8 mouse cellular contexts compared by ENCODE assay signal in genomic region chr11:117415955-117416354, GRCm38 (mm10).
A peak's percentile ranks its signal among the peaks of the same experiment; 100 is the strongest.
DNase-seq lines count a peak whose midpoint lies in the region; ATAC-seq and TF ChIP-seq lines count a peak whose summit lies in the region.

No protein-coding gene starts in this region.

- 8% methylated on average over 13 of the region's 13 CpGs for WGBS in forebrain, embryonic 14.5 days
- 6% methylated on average over 13 of the region's 13 CpGs for WGBS in limb, embryonic 10.5 days

- no peak for TF ChIP-seq CTCF in MEL (IDR thresholded peaks at IDR 0.05 in 2 of 3, conservative IDR thresholded peaks at IDR 0.05 in 1 of 3; ENCODE audit: control insufficient read depth in 1 of 3, insufficient read depth in 1 of 3, low read depth in 2 of 3, low read length in 3 of 3, poor library complexity in 1 of 3, severe bottlenecking in 1 of 3)

- H3K27ac ChIP-seq in MEL (ENCODE audit: control insufficient read depth, low read depth, low read length), result no peak overlapping the region
- peak overlapping the region; percentile 56; the same call in 1 of the 2 replicates for H3K27ac ChIP-seq in forebrain, embryonic 14.5 days (ENCODE audit: low read depth, low read length)
- H3K27ac ChIP-seq in limb, embryonic 10.5 days, result no peak overlapping the region

- peak overlapping the region; percentile 56 for H3K4me2 ChIP-seq in forebrain, embryonic 14.5 days (ENCODE audit: low read length)

- ATAC-seq in forebrain, embryonic 14.5 days, result peak; percentile 63
- ATAC-seq in erythroid progenitor cell, adult 5-6 weeks (replicated peaks; ENCODE audit: low FRiP score, poor library complexity, severe bottlenecking), result no peak

- peaks cover 5 to 15% of the 10 kb centered on the region in 2 experiments; a peak in 3 of 4 replicates for H3K4me1 ChIP-seq in MEL (ENCODE audit: control insufficient read depth in 1 of 2, insufficient read depth in 2 of 2, low read length in 2 of 2)
- H3K4me1 ChIP-seq in forebrain, embryonic 14.5 days (ENCODE audit: control insufficient read depth, insufficient read depth, low read length), result peaks cover 24% of the 10 kb centered on the region
- H3K4me1 ChIP-seq in limb, embryonic 10.5 days, result peaks cover 66% of the 10 kb centered on the region

- intact Hi-C loops in heart, postnatal 36 days (cut with DNase I), result no loop called here

- DNase-seq in heart, adult 11 months, result peak; percentile 90
- DNase-seq in heart, postnatal 36 days, result no peak
- peak; percentile 83 for DNase-seq in MEL (ENCODE audit: low read depth, low spot score)
- DNase-seq in forebrain, embryonic 14.5 days (ENCODE audit: low spot score), result peak; percentile 68
- peak; percentile 61 for DNase-seq in limb, embryonic 10.5 days (ENCODE audit: low spot score)
- DNase-seq in retina, postnatal 1 day, result peak; percentile 54
- DNase-seq in Muller cell, postnatal 12 days (ENCODE audit: inconsistent ontology term), result no peak

- H3K9me3 ChIP-seq in MEL (replicated peaks; ENCODE audit: insufficient read depth, low read length), result no peaks in the 10 kb centered on the region
- H3K9me3 ChIP-seq in forebrain, embryonic 14.5 days (replicated peaks; ENCODE audit: control insufficient read depth, low read length), result no peaks in the 10 kb centered on the region
- no peaks in the 10 kb centered on the region for H3K9me3 ChIP-seq in limb, embryonic 10.5 days (replicated peaks)

- no peak for TF ChIP-seq EP300 in MEL (IDR thresholded peaks at IDR 0.05; ENCODE audit: low read depth in 1 of 2, low read length in 2 of 2)

- peaks cover 3 to 7% of the 10 kb centered on the region in 2 experiments for H3K27me3 ChIP-seq in MEL (ENCODE audit: control insufficient read depth in 1 of 2, insufficient read depth in 2 of 2, low read length in 2 of 2)
- H3K27me3 ChIP-seq in forebrain, embryonic 14.5 days (replicated peaks; ENCODE audit: control insufficient read depth, insufficient read depth, low read length), result peaks cover 13% of the 10 kb centered on the region; the same call in 1 of the 2 replicates
- peaks cover 73% of the 10 kb centered on the region for H3K27me3 ChIP-seq in limb, embryonic 10.5 days (ENCODE audit: low read depth, poor library complexity, severe bottlenecking)

- H3K79me2 ChIP-seq in MEL (ENCODE audit: control insufficient read depth, insufficient read depth, low read length, poor library complexity), result no peaks in the 10 kb centered on the region

- peaks cover 0 to 11% of the 10 kb centered on the region in 2 experiments; a peak in 2 of 4 replicates for H3K36me3 ChIP-seq in MEL (ENCODE audit: control insufficient read depth in 1 of 2, insufficient read depth in 2 of 2, low read length in 2 of 2)
- no peaks in the 10 kb centered on the region for H3K36me3 ChIP-seq in forebrain, embryonic 14.5 days (ENCODE audit: control insufficient read depth, insufficient read depth, low read length)
- H3K36me3 ChIP-seq in limb, embryonic 10.5 days, result no peaks in the 10 kb centered on the region

- no peak overlapping the region for H3K4me3 ChIP-seq in MEL (ENCODE audit: control insufficient read depth in 1 of 2, insufficient read depth in 1 of 2, low read depth in 2 of 2, low read length in 2 of 2)
- peak overlapping the region; percentile 8; the same call in 1 of the 2 replicates for H3K4me3 ChIP-seq in forebrain, embryonic 14.5 days (ENCODE audit: low read depth, low read length)
- 0 out of 2 replicates have a peak overlapping the region, but pooled peaks have one; percentile 12 for H3K4me3 ChIP-seq in limb, embryonic 10.5 days

- TF ChIP-seq RAD21 in MEL (IDR thresholded peaks at IDR 0.05; ENCODE audit: low read depth, low read length), result no peak

- TF ChIP-seq POLR2A in MEL (IDR thresholded peaks at IDR 0.05; ENCODE audit: control insufficient read depth in 1 of 2, insufficient read depth in 1 of 2, low read depth in 1 of 2, low read length in 2 of 2, poor library complexity in 1 of 2), result no peak

- no peak overlapping the region for H3K9ac ChIP-seq in MEL (ENCODE audit: control insufficient read depth, low read depth, low read length, poor library complexity, severe bottlenecking)
- no peak overlapping the region; the same call in 1 of the 2 replicates for H3K9ac ChIP-seq in forebrain, embryonic 14.5 days (ENCODE audit: low read length)

TF ChIP-seq in MEL, 35 proteins besides CTCF, POLR2A, EP300 and RAD21:
- TF ChIP-seq TBP (IDR thresholded peaks at IDR 0.05; ENCODE audit: low read depth, low read length), result no peak
- no peak for TF ChIP-seq KAT2A (conservative IDR thresholded peaks at IDR 0.05; ENCODE audit: low read depth, low read length)
- TF ChIP-seq UBTF (IDR thresholded peaks at IDR 0.05; ENCODE audit: borderline replicate concordance, insufficient read depth, low read depth, low read length), result no peak
- TF ChIP-seq NRF1 (IDR thresholded peaks at IDR 0.05; ENCODE audit: insufficient read depth, low read depth, low read length, poor library complexity, severe bottlenecking), result no peak
- TF ChIP-seq ZKSCAN1 (IDR thresholded peaks at IDR 0.05; ENCODE audit: low read depth, low read length), result no peak
- TF ChIP-seq SMC3 (IDR thresholded peaks at IDR 0.05; ENCODE audit: low read depth, low read length), result no peak
- TF ChIP-seq MYB (IDR thresholded peaks at IDR 0.05; ENCODE audit: low read depth, low read length), result no peak

Comparison
In these comparisons a context has a peak if more than half of its experiments do, and no peak if none do; other contexts are left out.
1. DNase-seq: peak in heart, adult 11 months (single experiment), MEL (single experiment), forebrain, embryonic 14.5 days (single experiment), limb, embryonic 10.5 days (single experiment) and retina, postnatal 1 day (single experiment); none in heart, postnatal 36 days (0 of 2) and Muller cell, postnatal 12 days (single experiment).
2. H3K4me3 ChIP-seq: peak in forebrain, embryonic 14.5 days (single experiment) and limb, embryonic 10.5 days (single experiment); none in MEL (0 of 2).